Mouse (Mus musculus) midbrain, embryonic 12.5 days (tissue): ENCODE results near the gene Prrt2. TPM values are rescaled to one million over a fixed set of nuclear protein-coding genes. Genes with fewer than 3 reads are reported as not detected.
A peak's percentile ranks its signal among the peaks of the same experiment; 100 is the strongest.

Source experiments
- ATAC-seq: fragments of 200-750 bp; cut with Nextera tagmentation; 2 replicates; pipeline ENCODE4 v1.8.0; 2017; ENCODE audit warnings: low read depth, moderate TSS enrichment, moderate library complexity; ENCODE audit not compliant: low FRiP score
- H3K27ac ChIP-seq: fragments of 300-500 bp; sonication (generic); replicated peaks from 2 replicates; pipeline ENCODE4 v1.5.1; 2016; ENCODE audit warnings: mild to moderate bottlenecking
- H3K27me3 ChIP-seq: fragments of 300-500 bp; sonication (generic); 2 replicates; pipeline ENCODE4 v1.6.1; 2016; ENCODE audit warnings: mild to moderate bottlenecking
- H3K36me3 ChIP-seq: fragments of 300-500 bp; sonication (generic); 2 replicates; pipeline ENCODE4 v1.6.1; 2016
- H3K4me1 ChIP-seq: fragments of 300-500 bp; sonication (generic); 2 replicates; pipeline ENCODE4 v1.6.1; 2016
- H3K4me2 ChIP-seq: fragments of 300-500 bp; sonication (generic); replicated peaks from 2 replicates; pipeline ENCODE4 v1.6.1; 2016; ENCODE audit warnings: mild to moderate bottlenecking, moderate library complexity
- H3K4me3 ChIP-seq: fragments of 300-500 bp; sonication (generic); 2 replicates; pipeline ENCODE4 v1.5.1; 2016; ENCODE audit warnings: mild to moderate bottlenecking
- H3K9ac ChIP-seq: fragments of 300-500 bp; sonication (generic); replicated peaks from 2 replicates; pipeline ENCODE4 v1.6.1; 2016; ENCODE audit warnings: mild to moderate bottlenecking, moderate library complexity
- H3K9me3 ChIP-seq: fragments of 300-500 bp; sonication (generic); 2 replicates; pipeline ENCODE4 v1.6.1; 2016; ENCODE audit warnings: mild to moderate bottlenecking
- WGBS: fragments of 180-500 bp; shearing (Covaris S2); methylation state at CpG from one replicate; pipeline ENCODE4 v1.1.7; 2016; 5-methylcytosine and 5-hydroxymethylcytosine counted together
- polyA plus RNA-seq: library from polyadenylated mRNA; unstranded; fragments of >200 nt; fragmentation: Nextera tagmentation; extraction: Ambion mirVana; gene quantifications from 2 replicates; pipeline ENCODE4 v1.2.1, GENCODE M21; 2016

Prrt2 gene
- polyA plus RNA-seq, 1 experiment from 2014 or later: 4.3 TPM

DNA sequence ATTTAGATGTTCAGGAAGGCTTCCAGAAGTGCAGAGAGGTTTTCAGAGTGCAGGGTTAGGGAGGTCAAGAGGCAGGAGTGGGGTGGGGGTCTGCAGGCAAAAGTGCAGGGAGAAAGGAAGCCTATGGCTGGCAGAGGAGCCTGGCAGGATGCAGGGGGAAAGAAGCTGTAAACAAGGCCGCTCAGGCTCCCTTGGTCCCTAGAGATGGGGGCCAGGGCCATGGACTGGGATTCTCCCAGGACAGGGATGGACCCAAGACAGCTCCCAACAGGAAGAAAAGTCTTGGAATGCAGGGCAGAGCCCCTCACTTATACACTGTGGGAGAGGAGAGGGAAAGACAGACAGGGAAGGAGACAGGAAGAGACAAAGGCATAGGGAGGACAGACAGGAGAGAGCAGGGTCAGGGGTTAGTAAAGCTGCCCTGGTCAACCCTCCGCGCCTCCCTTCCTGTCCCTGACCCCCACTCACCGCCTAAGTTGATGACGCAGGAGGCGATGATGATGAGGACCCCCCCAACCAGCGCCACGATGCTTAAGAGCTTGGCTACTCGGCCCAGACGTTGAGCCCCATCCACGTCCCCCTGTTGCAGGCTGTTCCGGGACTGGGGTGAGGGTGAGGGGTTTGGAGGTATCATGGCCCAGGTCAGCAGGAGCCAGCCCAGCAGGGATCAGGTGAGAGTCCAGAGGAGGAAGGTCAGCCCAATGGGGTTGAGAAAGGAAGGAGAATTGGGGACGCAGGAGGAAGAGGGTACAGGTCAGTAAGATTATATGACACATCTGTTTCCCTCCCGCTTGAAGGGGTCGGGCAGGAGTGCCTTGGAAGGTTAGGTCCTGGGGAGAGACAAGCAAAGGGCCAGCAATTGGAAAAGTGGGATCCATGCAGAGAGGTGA is 2.4 kb downstream of the Prrt2 start:
- Histone ChIP-seq H3K9ac (peak overlapping the region; percentile 25), H3K27me3 (no peaks in the 10 kb centered on the region), H3K36me3 (peaks cover 36% of the 10 kb centered on the region), H3K4me2 (no peak overlapping the region), H3K27ac (peak overlapping the region; percentile 61; the same call in 1 of the 2 replicates), H3K4me1 (peaks cover 84% of the 10 kb centered on the region), H3K9me3 (no peaks in the 10 kb centered on the region), H3K4me3 (0 out of 2 replicates have a peak overlapping the region, but pooled peaks have one; percentile 2)
- 84% methylated on average over 15 of the region's 15 CpGs for WGBS
- no peak for ATAC-seq

DNA sequence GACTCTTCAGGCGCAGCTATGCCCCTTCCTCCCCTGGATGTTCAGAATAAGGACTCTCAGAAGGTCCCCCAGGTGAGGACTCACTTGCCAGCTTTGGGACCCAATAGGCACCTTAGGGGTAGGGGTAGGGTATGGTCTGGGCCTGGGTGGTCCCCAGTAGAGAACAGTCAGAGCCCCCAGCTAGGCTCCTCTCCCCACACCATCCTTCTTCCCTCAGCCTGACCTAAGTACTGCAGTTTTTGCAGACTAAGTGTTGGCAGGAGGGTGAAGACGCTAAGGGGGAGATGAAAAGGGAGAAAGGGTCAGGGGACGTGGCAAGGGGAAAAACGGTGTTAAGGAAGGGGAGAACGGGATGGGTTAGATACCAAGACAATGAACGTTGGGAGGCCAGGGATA is 3.1 kb downstream of the Prrt2 start:
- H3K4me3 ChIP-seq: no peak overlapping the region
- peak overlapping the region; percentile 61 for H3K27ac ChIP-seq
- H3K27me3 ChIP-seq: no peaks in the 10 kb centered on the region
- H3K4me2 ChIP-seq: 0 out of 2 replicates have a peak overlapping the region, but pooled peaks have one; percentile 5
- H3K9me3 ChIP-seq: no peaks in the 10 kb centered on the region
- peaks cover 36% of the 10 kb centered on the region for H3K36me3 ChIP-seq
- H3K4me1 ChIP-seq: peaks cover 76% of the 10 kb centered on the region
- peak overlapping the region; percentile 44; the same call in 1 of the 2 replicates for H3K9ac ChIP-seq
- no peak for ATAC-seq
- WGBS: 61% methylated on average over 6 of the region's 6 CpGs

DNA sequence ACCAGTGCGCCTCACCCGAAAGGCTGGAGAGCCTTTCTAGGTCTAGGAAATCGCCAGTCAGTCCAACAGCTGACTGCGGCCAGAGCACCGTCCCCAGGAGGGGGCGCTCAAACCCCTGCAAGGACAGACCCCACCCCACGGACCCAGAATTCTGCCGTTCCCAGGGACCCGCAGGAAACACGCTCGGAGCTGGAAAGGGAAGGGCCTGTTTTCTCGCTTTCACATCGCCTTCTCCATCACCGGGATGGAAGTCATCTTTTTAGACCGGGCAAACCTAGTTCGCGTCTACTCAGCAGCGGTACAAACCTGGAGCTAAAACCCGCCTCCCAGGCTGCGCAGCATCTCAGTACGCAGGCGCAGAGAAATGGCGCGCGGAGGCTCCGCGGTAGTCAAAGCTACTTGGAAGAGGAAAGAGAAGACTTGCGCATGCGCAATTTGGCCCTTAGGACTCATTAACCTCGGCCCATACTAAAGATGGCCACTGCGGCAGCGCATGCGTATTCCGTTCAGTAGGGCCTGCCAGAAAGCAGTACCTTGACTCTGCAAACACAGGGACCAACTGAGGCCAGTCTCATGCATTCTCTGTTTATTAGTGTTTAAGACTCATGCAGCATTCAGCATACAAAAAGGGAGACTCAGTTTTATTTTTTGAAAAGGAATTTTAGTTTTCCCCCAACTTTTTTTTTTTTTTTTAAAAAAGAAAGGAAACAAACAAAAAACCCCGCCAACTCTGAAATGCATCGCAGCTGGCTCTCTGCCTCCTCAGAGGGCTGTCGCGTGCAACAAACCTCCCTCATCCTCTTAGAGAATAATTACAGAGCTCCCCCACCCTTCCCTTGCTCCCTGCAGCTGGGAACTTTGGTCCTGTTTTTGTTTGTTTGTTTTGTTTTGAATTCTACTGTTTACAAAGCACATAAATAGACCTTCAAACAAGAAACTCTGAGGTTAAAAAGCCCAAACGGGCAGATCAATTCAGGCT is 3.8 kb downstream of the Prrt2 start, which contains the start of gene Pagr1a:
Gene Pagr1a (minus strand): TSS at position 382 of the 979 bp plus-strand sequence.
- Histone ChIP-seq H3K27me3 (no peaks in the 10 kb centered on the region), H3K4me1 (peaks cover 70% of the 10 kb centered on the region), H3K9me3 (no peaks in the 10 kb centered on the region), H3K36me3 (peaks cover 35% of the 10 kb centered on the region), H3K27ac (peak within 1 kb of the TSS; percentile 95), H3K4me2 (peak within 1 kb of the TSS; percentile 91), H3K9ac (peak within 1 kb of the TSS; percentile 92), H3K4me3 (peak within 1 kb of the TSS; percentile 74)
- ATAC-seq: peak; percentile 79
- 4% methylated on average over 39 of the region's 39 CpGs for WGBS

DNA sequence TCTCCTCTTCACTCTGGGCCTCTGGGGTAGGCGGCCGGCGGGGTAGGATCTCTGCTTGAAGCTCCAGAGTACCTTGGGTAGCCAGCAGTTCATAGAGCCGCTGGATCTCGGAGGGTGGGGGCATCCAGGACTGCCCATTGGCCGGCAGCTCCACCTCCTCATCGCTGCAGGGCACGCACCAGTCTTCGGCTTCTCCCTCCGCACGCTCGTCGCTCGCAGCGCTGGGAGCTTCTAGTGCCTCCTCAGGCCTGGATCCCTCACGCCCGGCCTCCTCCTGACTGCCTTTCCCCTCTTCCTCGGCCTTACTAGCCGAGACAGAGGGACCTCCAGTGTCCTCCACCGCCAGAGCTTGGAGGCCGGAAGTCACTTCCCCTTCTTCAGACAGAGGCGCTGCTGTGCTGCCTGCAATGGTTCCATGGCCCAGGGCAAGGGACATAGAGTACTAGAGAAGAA is 4.5 kb downstream of the Prrt2 start:
- Histone ChIP-seq H3K4me1 (peaks cover 66% of the 10 kb centered on the region), H3K9ac (peak overlapping the region; percentile 92), H3K36me3 (peaks cover 39% of the 10 kb centered on the region), H3K27me3 (no peaks in the 10 kb centered on the region), H3K4me3 (peak overlapping the region; percentile 74), H3K9me3 (no peaks in the 10 kb centered on the region), H3K27ac (peak overlapping the region; percentile 95), H3K4me2 (peak overlapping the region; percentile 91)
- WGBS: under 1% methylated on average over 20 of the region's 22 CpGs
- peak; percentile 25 for ATAC-seq

DNA sequence TGATC is 4.7 kb downstream of the Prrt2 start, which contains the start of gene Pagr1b:
Gene Pagr1b (minus strand): TSS at position 4 of the 5 bp plus-strand sequence.
- peak within 1 kb of the TSS; percentile 74 for H3K4me3 ChIP-seq
- H3K27ac ChIP-seq: peak within 1 kb of the TSS; percentile 95
- no peaks in the 10 kb centered on the region for H3K27me3 ChIP-seq
- no peaks in the 10 kb centered on the region for H3K9me3 ChIP-seq
- peaks cover 39% of the 10 kb centered on the region for H3K36me3 ChIP-seq
- peak within 1 kb of the TSS; percentile 92 for H3K9ac ChIP-seq
- peaks cover 64% of the 10 kb centered on the region for H3K4me1 ChIP-seq
- peak within 1 kb of the TSS; percentile 91 for H3K4me2 ChIP-seq
- no peak for ATAC-seq

DNA sequence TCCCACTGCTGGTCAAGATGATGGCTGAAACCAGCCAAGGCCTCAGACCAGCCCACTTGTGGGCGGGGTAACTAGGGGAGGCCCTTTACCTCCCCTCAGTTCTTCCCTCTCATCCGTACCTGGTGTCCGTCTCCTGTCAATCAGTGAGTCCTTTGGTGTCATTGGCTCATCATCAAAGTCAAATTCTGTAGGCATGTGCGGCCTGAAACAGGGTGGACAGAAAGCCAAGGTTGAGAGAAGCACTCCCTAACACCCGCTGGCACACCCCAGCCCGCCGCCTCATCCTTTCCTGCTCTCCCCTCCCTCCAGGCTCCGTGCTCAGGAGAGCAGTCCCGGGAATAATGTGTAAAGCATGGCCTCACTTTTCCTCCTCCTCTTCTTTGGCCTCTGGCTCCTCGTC is 4.9 kb downstream of the Prrt2 start:
- Histone ChIP-seq H3K4me3 (peak overlapping the region; percentile 74), H3K27ac (peak overlapping the region; percentile 95), H3K9me3 (no peaks in the 10 kb centered on the region), H3K9ac (peak overlapping the region; percentile 92), H3K4me1 (peaks cover 62% of the 10 kb centered on the region), H3K27me3 (no peaks in the 10 kb centered on the region), H3K4me2 (peak overlapping the region; percentile 91), H3K36me3 (peaks cover 39% of the 10 kb centered on the region)
- WGBS: 2% methylated on average over 10 of the region's 10 CpGs
- ATAC-seq: peak; percentile 27

DNA sequence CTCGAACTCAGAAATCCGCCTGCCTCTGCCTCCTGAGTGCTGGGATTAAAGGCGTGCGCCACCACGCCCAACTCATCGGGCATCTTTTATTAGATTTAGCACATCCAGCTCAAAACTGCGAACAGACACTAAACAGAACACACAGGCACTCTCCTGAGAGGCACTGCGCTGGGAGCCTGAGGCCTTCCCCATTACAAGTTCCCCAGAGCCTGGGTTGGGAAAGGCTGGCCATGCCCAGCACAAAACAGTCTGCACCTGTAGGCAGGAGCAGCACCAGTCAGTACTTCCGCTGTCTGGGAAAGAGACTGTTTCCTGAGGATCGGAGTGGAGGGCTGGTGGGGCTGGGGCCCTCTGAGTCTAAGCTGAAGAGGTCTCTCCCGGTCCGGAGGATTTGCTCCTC is 6.0 kb downstream of the Prrt2 start:
- no peaks in the 10 kb centered on the region for H3K9me3 ChIP-seq
- no peak for ATAC-seq
- 96% methylated on average over 12 of the region's 12 CpGs for WGBS
- H3K9ac ChIP-seq: no peak overlapping the region
- H3K4me2 ChIP-seq: peak overlapping the region; percentile 91; the same call in 1 of the 2 replicates
- no peak overlapping the region for H3K27ac ChIP-seq
- H3K4me3 ChIP-seq: peak overlapping the region; percentile 74; the same call in 1 of the 2 replicates
- H3K36me3 ChIP-seq: peaks cover 43% of the 10 kb centered on the region
- no peaks in the 10 kb centered on the region for H3K27me3 ChIP-seq
- H3K4me1 ChIP-seq: peaks cover 51% of the 10 kb centered on the region

DNA sequence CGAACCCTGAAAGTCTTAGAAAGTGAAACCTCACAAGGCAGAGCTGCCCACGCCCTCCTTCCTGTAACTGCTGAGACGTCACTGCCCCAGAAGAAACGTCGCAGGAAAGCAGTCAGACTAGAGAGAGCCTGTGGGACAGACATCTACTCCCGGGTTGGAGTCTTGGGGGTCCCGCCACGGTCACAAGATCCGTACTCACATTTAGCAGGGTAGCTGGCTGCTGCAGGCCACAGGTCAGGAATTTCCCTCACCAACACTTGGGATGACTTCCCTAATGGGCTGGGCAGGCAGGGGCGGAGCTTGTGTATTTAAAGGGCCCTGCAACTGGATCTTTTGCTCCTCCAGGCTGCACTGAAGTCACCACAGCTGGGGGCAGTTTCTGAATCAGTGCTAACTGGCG is 6.7 kb downstream of the Prrt2 start, which contains the start of gene Mvp:
Gene Mvp (minus strand): TSS at position 302 of the 400 bp plus-strand sequence.
- ATAC-seq: no peak
- Histone ChIP-seq H3K9ac (peak within 1 kb of the TSS; percentile 92; the same call in 1 of the 2 replicates), H3K4me3 (peak within 1 kb of the TSS; percentile 74), H3K4me2 (peak within 1 kb of the TSS; percentile 91), H3K27me3 (no peaks in the 10 kb centered on the region), H3K27ac (no peak within 1 kb of the TSS), H3K9me3 (no peaks in the 10 kb centered on the region), H3K4me1 (peaks cover 44% of the 10 kb centered on the region), H3K36me3 (peaks cover 43% of the 10 kb centered on the region)
- 77% methylated on average over 11 of the region's 11 CpGs for WGBS

DNA sequence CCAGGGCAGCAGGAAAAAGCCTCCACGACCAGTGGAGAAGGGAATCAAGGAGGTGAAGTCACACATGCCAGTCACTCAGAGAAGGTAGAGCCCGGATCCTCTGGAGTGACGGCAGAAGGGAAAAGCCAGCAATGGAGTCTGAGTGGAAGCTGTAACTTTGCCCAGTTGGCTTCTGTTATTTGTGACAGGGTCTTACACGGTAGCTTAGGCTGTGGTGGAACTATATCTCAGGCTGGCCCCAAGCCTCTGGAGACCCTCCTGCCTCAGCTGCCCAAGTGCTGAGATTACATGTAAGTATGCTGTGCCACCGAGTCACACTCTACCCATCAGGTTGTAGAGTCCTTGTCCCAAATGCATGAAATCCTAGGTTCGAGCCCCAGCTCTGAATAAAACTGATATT is 7.6 kb downstream of the Prrt2 start:
- ATAC-seq: no peak
- Histone ChIP-seq H3K4me3 (no peak overlapping the region), H3K9ac (no peak overlapping the region), H3K9me3 (no peaks in the 10 kb centered on the region), H3K4me2 (no peak overlapping the region), H3K36me3 (peaks cover 43% of the 10 kb centered on the region), H3K27me3 (no peaks in the 10 kb centered on the region), H3K4me1 (peaks cover 39% of the 10 kb centered on the region), H3K27ac (no peak overlapping the region)
- 97% methylated on average over 6 of the region's 6 CpGs for WGBS

DNA sequence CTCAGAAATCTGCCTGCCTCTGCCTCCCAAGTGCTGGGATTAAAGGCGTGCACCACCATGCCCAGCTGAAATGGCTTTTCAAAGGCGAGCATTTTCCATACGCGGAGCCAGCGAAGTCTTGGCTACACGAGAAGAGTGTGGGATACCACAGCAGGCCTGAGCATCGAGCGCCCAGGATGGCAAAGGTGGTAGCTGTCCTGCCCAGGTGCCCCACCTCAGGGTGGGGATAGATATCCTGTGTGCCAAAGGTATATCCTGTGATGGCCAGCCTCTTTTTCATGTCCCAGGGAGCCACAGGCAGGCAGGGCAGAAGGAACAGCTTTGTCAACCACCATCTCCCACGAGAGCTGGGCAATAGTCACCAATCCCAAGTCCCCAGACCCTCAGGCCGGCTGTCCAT is 8.2 kb downstream of the Prrt2 start:
- H3K27me3 ChIP-seq: no peaks in the 10 kb centered on the region
- no peak overlapping the region for H3K4me2 ChIP-seq
- H3K4me3 ChIP-seq: no peak overlapping the region
- no peak overlapping the region for H3K9ac ChIP-seq
- ATAC-seq: no peak
- no peak overlapping the region for H3K27ac ChIP-seq
- H3K9me3 ChIP-seq: no peaks in the 10 kb centered on the region
- WGBS: 95% methylated on average over 10 of the region's 10 CpGs
- peaks cover 43% of the 10 kb centered on the region for H3K36me3 ChIP-seq
- H3K4me1 ChIP-seq: peaks cover 35% of the 10 kb centered on the region

DNA sequence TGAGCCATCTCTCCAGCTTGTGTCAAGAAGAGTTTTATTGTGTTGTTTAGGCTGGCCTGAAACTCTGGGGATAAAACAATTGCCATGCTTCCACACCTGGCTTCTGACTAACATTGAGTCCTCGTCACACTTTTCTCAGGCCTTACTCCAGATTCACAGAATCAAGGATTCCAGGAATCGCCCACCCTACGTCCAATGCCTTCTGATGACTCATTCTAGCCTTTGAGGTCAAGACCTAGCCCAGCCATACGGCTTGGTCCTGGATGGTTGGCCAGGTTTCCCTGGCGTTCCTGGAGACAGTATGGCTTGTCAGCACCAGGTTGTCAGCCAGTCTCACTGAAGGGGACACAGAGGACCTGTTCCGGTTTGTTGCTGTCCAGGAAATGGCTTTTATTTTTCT is 8.6 kb downstream of the Prrt2 start:
- peaks cover 32% of the 10 kb centered on the region for H3K4me1 ChIP-seq

DNA sequence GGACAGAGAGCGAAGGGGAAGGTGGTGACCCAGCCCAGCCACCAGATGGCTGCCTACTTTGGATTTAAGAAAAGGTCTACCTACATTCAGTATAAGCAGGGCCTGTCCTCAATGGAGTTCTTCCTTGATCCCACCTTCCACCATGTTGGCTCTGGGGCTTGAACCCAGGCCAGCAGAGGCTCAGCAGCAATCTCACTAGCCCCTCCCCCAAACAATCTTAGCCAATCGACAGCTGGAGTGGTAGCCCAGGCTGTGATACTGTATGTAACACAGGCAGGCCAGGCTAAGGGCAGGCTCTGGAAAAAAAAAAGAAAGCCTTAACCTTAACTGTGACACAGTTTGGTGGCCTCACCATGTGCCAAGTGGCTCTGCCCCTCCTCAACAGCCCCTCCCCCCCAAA is 9.3 kb downstream of the Prrt2 start:
- peaks cover 32% of the 10 kb centered on the region for H3K4me1 ChIP-seq
- no peaks in the 10 kb centered on the region for H3K27me3 ChIP-seq
- no peaks in the 10 kb centered on the region for H3K9me3 ChIP-seq
- H3K27ac ChIP-seq: no peak overlapping the region
- peaks cover 43% of the 10 kb centered on the region for H3K36me3 ChIP-seq
- ATAC-seq: no peak
- 72% methylated on average over 2 of the region's 2 CpGs for WGBS
- no peak overlapping the region for H3K4me3 ChIP-seq
- no peak overlapping the region for H3K9ac ChIP-seq
- no peak overlapping the region for H3K4me2 ChIP-seq

More for the DNA sequence above, 8.6 kb downstream of the Prrt2 start:
- H3K4me2 ChIP-seq: no peak overlapping the region
- 92% methylated on average over 6 of the region's 6 CpGs for WGBS
- H3K27me3 ChIP-seq: no peaks in the 10 kb centered on the region
- peaks cover 43% of the 10 kb centered on the region for H3K36me3 ChIP-seq
- H3K27ac ChIP-seq: no peak overlapping the region
- H3K9me3 ChIP-seq: no peaks in the 10 kb centered on the region
- H3K4me3 ChIP-seq: no peak overlapping the region
- ATAC-seq: no peak
- no peak overlapping the region for H3K9ac ChIP-seq
